Mouse (Mus musculus): ENCODE results near the gene Lysmd2. TPM values are rescaled to one million over a fixed set of nuclear protein-coding genes. Genes with fewer than 3 reads are reported as not detected.

The Lysmd2 gene
- polyA plus RNA-seq, 1 experiment from 2014 or later = 48.3 TPM

Other genes starting within 250 kb of the Lysmd2 start
- gene Mapk6, start 215.7 kb upstream of the Lysmd2 start, polyA plus RNA-seq (2014; fragmentation: Nextera tagmentation; extraction: Ambion mirVana) = 60.4 and 71.6 TPM in 2 replicates
- gene Leo1, start 184.2 kb upstream of the Lysmd2 start, polyA plus RNA-seq (2014; fragmentation: Nextera tagmentation; extraction: Ambion mirVana) = 34.9 and 35.7 TPM in 2 replicates
- 124 and 125 TPM in 2 replicates for gene Tmod3, start 66.1 kb upstream of the Lysmd2 start, polyA plus RNA-seq (2014; fragmentation: Nextera tagmentation; extraction: Ambion mirVana)
- 28.5 and 30.3 TPM in 2 replicates for gene Tmod2, start 14.4 kb upstream of the Lysmd2 start, polyA plus RNA-seq (2014; fragmentation: Nextera tagmentation; extraction: Ambion mirVana)
- gene Scg3, start 58.3 kb downstream of the Lysmd2 start, polyA plus RNA-seq (2014; fragmentation: Nextera tagmentation; extraction: Ambion mirVana) = 5.8 and 7.0 TPM in 2 replicates
- 12.0 and 12.4 TPM in 2 replicates for gene Bmp5, start 149.6 kb downstream of the Lysmd2 start, polyA plus RNA-seq (2014; fragmentation: Nextera tagmentation; extraction: Ambion mirVana)

Data from embryonic facial prominence, embryonic 14.5 days (tissue).